Mouse (Mus musculus) left cerebral cortex, adult 8-10 months (tissue): ENCODE measurements at regions not wholly inside any gene's neighbourhood (a gene's known extent, or its start where the extent isn't known, plus 50 kb on each side); places are given as distances from the start of the nearest gene placed in this dataset.

Experiments used
- DNase-seq, 2 experiments: peaks; one replicate each; pipeline ENCODE4 v3.0.0; 2022; ENCODE audit warnings: low spot score in 2 of 2

DNA sequence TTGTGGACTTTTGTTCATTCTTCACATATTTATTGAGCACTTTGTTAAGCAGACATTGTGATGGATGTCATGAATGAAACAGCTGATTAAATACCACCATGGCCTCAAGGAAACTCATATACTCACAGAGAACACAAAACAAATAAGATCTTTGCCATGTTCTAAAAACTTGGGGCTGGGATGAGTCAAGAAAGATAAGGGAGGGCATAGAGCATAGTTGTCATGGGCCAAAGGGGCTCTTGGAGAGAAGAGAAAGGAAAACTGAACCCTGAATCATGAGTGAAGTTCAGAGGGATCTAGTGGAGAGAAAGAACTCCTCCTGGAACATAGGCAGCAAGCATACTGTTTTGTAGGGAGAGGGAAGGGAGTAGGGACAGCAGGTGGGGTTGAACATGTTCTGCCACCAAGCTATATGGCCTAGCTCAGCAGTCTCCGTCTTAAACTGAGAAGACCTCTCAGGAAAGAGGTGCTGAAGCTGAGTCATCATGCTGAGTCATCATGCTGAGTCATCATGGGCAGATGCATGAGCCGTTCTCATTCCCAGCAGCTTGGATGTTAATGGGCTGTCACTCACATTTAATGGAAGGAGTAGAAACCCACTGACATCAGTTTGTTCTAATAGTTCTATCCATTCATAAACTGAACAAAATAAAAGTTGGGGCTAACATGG, 69.6 kb downstream of the Cetn3 start:
- no peak for DNase-seq

DNA sequence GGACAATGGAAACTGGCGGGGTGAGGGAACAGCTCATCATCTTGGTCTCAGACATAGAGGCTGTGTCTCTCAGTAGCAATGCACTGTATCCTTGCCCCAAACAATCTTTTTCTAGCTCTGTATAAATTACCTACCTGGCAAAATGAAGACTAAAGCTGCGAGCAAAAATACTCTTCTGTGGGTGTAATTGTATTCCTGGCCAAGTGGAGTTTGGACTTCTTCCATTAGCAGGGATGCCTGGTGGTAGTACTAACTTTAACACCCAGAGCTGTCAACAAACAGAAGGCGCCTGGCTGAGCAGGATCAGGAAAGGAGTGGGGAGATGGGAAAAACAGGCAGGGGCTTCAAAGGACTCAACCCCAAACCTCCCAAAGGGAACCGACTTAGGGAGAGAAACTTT, 73.2 kb downstream of the Cetn3 start:
- DNase-seq = peak in 1 of 2 experiments; percentile 77

DNA sequence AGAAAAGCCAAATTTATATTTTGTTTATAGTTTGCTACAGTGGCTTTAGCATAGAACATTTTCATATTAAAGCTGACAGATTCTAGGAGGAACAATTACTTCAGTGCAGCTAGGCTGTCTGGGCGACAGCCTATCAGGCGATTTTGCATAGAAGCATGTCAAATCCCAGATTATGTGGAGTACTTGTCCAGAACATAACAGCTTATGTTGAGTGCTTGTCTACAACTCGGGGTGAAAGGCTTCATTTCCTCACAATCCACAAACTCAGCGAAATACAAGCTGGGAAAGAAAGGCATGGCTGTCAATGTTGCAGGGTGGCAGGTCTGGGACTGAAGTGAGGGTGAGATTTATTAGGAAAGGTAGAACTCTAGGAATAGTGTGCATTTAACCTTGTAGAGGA, 77.8 kb downstream of the Cetn3 start:
- no peak for DNase-seq

DNA sequence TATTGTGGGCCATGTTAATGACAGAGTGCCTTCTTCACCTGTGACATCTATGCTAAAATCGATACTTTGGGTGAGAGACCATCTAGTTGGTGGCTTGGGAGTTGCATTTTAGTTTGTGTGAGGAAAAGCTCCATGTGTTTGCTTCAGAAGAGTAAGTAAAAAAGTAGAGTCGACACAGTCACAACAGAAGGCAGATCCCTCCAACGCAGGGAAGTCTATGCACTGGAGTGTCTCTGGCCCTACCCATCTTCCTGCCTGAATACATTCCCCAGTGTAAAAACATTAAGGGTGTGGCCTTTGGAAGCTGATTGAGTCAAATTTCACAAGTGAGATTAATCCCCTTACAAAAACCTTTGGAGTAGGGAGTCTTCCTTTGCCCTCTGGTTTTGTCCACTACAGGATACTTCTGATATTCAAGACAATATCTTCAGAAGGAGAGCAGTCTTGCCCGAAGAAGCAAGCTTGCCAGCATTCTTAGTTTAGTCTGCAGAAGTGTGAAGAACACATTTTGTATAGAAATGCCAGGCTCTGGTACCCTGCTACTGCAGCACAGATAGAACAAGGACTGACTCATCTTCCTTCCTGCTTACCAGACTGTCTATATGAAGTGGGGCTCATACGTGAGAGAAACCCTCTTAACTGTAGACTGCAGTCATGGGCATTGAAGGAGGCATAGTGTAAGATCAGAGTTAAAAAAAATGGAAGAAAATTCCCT, 79.2 kb downstream of the Cetn3 start:
- DNase-seq = peak in 1 of 2 experiments; percentile 54

DNA sequence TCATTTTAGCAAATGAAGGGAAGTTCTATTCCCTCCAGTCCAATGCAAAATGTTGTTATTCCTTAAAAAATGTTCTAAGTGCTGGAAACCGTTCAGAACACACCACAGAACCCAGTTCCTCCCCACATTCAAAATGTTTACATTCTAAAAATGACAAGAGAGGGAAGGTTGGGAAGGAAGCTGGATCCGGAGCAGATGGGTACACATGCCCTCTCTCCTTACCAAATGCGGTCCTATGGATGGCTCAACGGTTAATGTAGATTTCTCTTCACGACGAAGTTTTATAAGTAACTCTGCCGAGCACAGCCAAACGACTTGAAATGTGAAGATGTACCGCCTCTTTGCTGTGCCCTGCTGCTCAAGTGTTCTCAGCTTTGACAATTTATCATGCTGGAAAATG, 88.3 kb downstream of the Cetn3 start:
- DNase-seq = no peak

DNA sequence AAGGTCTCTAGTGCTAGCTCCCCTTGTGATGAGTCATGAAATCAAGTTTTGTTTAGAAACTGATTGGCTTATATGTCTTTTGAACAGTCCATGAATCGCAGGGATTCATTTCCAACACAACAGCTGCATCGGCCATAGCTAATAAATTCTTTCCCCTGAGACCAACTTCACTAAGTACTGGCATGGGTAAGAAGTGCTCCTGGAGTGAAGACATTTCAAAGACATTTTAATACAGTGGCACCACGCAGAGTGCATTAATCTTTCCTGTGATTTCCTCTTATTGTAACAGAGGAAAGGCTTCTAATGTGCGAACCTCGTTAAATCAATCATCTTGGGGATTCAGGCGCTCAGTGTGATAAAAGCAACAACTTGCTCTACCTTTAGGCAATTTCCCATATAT, 103.0 kb downstream of the Cetn3 start:
- no peak for DNase-seq

DNA sequence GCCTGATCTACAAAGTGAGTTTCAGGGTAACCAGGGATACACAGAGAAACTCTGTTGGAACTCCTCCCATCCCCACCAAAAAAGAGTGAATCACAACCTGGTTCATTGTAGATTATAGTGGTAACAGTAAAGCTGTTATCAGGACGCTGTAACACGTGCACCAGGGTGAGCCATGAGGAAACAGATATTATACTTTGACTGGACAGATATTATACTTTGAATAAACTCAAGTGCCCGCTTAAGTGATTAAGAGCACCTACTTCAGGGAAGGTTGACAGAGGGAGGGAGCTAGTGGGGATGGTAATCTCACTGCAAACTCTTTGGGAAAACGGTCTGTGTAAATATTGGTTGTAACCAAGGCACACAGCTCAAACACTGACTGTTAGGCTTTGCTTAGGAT, 147.4 kb downstream of the Cetn3 start:
- DNase-seq = no peak

DNA sequence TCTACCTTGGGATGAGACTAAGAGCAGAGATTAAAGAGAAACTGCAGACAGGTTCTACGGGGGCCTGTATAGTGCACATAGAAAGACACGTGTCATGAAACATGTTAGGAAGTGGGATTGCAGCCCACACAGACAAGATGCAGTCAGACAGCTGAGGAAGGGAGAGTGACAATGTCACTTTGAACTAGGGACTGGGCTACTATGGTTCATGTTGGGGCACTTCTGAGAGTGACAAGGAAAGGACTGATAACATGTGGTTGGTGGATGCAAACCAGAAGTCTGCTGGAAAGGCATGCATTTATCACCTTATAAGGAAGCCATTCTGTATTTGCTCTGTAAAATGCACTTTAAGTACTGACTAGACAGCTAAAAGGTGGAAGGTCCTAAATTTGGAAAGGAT, 148.3 kb downstream of the Cetn3 start:
- DNase-seq = no peak

DNA sequence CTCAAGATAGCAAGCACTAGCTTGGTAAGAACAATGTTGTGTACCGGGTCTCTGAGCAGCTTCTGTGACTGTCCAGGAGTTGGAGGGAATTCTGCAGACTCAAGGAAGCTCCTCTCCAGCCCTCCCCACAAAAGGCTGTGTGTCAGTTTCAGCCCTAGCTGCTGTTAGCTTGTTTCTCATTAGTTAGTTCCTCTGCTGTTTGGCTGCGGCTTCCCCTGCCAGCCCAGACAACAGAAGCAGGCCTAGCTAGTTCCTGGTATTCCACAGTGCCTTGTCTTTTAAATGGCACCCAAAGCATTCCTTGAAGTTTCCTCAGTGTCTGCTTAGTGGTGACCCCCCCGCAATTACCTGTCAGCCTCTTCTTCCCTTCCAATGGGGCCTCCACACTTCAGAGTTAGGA, 154.2 kb downstream of the Cetn3 start:
- DNase-seq = no peak

DNA sequence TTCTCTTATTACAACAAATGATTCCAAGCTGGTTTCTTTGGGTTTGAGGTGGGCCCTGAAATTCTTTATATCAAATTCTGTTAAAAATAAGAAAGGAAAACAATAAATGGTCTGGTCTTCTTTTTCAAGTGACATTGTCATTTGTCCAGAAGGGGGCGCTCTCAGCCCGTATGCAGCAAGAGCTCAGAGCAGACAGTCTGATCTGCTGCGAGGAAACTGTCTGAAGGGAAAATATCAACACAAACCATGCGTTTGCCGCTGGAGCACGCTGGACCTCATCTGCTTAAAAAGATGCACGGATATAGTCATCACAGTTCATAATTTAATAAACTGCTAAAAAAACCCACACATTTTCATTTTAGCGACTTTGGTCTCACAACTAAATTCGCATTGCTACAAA, 161.2 kb downstream of the Cetn3 start:
- DNase-seq = peak; percentile 60 to 76

DNA sequence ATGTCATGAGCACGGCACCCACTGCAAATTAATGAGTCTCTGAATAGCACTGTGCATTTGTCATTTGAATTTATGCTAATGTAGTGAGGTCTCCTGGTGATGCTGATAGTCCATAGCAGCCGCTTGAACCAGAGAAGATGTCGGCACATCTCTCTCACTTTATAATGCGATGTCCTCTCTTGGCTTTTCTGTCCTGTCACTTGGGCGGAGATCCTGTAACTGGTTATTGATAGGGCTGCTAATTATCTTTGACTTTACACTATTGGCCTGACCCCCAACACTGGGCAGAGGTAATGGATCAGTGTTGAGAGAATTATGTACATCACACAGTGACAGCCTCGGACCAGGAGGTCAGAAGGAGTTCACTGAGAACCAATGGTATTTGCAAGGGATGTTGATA, 161.6 kb downstream of the Cetn3 start:
- DNase-seq = no peak

DNA sequence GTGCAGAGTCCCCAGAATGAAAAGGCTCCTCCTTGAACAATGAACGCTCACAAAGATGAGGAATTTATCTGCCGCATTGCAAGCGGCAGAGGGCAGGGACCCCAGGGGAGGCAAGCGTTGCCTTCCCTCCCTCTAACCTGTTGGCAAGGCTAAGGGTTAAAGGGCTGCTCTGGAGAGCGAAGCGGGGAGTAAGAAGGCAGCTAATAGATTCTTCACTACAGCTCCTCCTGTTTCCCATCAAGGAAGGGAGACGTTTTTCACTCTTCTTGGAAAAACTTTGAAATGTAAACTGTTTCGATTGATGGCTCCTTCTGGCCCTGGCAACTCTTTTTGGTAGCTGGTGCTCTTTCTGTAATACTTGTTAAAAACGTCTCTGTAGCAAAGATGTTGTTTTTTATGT, 162.9 kb downstream of the Cetn3 start:
- DNase-seq = no peak

DNA sequence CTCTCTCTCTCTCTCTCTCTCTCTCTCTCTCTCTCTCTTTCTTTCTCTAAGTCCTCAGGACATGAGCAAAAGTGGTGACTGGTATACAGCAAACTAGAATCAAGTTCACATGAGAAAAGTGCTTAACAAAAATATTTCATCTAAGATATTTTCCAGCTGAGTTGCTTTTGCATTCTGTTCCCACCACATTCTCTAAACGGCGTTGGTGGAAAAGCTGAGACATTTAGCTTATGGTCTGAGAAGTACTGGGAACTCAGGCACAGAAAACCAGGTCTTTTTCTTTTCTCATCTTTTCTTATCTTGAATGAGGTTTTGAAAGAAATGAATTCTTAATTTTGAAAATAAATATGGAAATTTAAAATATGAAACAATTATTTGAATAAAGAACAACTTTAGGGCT, 182.6 kb downstream of the Cetn3 start:
- DNase-seq = no peak

DNA sequence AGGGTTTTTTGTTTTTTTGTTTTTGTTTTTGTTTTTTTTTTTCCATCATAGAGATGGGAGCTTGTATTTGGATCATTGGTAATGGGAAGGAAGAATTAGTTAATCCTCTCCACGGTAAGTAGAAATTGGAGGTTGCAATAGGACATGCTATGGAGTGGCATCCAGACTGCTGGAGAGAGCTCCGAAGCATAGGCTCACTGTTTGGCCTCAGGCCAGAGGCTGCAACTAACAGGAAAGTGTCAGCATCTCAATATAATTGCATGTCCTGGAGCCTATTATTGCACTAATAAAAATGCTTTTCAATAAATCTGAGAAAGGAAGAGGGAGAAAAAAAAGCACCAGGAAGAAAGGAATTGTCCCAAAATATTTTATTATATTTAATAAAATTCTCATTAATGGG, 193.0 kb downstream of the Cetn3 start:
- no peak for DNase-seq

DNA sequence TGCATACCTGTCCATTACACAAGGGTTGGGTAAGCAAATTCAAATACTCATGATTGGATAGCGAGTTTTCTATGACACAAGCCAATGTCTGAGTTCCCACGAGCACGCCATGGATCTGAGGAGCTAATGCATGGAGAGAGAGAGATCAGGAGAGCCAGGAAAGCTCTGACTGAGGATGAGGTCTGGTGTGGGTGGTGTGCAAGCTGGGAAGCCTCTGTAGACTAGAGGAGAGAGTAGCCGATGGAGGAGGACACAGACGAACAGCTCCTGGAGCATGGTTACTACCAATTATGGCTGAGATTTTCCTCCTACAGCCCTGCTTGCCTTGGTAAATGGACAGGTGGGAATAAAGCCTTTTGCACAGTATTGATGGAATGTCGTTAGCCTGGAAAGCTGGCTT, 195.1 kb downstream of the Cetn3 start:
- no peak for DNase-seq

DNA sequence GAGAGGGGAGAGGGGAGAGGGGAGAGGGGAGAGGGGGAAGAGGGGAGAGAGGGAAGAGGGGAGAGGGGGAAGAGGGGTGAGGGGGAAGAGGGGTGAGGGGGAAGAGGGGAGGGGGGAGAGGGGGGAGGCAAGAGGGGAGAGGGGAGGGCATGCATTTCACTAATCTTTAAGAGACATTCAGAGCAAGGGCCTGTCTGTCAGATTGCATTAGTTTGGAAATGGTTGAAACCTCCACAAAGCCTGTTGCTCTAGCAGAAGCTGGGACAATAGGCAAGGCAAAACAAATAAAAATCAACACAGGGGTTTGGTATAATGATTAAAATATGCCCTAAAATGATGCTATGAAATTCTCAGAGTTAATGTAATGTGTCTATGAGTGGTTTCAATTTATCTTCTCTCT, 196.4 kb downstream of the Cetn3 start:
- no peak for DNase-seq

DNA sequence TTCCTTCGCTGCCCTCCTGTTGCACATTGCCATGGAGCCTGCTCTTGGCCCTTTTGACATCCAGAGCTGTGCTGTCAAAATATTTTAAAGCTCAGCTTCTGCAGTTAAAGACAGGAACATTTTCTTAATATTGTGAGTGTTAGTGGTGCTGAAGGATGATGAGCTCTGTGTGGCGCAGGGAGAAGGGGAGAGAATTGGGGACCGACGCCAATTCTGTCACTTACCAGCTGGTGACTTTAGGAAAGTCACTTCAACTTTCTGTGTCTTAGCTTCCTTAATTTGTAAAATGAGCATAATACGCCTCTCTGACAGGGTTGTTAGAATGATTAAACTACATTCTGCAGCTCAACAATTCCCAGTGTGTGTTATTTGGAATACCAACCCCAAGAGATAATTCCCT, 197.2 kb downstream of the Cetn3 start:
- no peak for DNase-seq

DNA sequence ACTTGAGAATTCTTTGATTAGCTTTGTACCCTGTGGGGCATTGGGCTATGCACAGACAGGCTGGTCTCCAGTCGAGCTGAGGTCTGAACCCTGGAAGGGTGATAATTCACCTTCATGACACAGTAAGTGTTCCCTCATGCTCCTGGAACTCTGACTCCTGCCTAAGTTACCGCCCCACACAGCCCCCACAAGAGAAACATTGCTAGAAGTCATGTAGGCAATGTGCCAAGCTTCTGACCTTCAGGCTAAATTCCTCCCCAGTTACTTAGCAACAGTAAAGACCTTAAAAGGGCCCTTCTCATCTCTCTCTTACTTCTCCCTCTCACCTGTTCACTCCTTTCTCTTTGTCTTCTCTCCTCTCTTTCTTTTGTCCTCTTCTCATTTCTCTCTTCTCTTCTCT, 199.6 kb downstream of the Cetn3 start:
- DNase-seq = no peak

DNA sequence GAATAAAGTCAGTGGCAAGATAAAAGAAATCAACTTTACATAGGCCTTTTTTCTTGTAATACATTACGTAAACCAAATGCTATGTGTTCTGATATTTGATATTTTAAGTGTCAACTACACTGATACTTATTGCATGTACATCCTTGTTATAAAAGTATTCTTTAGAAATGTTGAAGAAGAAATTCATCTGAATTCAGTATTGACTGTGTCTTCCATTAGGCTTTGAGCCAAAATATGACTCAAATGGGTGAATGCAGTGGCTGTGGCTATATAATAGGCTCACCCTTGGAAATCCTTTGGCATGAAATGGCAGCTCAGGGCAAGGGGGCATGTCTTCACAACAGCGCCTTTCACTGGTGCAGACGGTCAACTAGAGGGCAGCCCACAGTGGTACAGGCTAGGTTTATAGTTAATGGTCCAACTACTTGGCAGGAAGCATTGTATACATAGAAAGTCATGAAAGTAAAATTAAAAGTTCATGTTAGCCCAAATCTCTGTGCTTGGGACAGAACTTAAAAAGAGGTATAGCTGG, 217.9 kb downstream of the Cetn3 start:
- DNase-seq = no peak

DNA sequence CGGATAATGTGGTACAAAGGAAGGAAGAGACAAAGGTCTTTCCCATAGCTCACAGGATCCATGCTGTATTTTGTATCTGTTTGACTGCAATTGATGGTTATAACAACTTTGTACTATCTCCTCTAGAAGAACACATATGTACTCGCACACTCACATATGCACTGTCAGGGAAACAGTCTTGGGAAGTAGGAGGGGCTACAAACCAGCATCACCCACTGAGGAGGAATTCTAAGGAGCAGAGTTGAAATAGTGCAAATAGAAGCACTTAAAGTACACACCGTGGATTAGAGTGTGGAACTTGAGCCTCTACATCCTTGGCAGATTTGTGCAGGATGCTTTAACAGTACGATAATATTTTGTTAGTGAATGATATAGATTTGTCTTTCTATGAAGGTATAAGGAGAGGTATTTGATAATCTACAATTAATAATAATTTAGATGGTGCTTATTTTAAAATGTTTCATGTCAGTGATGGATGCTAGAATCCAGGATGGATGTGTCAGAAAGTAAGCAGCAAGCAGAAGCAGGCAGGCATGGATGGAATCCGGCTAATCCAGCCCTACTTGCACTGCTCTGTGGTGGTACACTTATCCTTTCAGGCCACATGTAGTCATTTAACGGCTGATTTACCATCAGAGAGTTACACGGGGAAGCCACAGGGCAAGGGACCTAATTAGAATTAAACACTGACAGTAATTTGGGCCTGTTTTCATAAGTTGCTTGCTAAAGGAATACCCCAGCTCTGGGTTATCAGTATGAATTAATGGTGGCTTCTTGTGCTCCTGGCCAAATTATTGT, 223.3 kb downstream of the Cetn3 start:
- no peak for DNase-seq

DNA sequence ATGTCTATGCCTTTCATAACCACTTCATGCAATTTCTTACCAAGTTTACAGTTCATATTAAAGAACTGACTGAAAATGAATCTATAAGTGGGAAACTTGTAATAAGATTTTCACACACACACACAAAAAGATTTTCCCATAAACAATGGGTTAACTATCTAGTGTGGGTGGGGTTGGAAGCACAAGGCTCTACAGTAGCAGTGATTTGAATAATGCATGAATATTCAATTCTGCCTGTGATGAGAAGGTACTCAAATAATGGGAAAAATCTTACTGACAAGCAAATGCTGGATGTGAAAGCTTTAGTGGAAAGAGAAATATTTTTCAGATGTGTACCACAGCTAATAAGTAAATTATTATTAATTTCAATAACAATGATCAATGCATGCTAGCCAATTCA, 224.3 kb downstream of the Cetn3 start:
- DNase-seq = no peak

DNA sequence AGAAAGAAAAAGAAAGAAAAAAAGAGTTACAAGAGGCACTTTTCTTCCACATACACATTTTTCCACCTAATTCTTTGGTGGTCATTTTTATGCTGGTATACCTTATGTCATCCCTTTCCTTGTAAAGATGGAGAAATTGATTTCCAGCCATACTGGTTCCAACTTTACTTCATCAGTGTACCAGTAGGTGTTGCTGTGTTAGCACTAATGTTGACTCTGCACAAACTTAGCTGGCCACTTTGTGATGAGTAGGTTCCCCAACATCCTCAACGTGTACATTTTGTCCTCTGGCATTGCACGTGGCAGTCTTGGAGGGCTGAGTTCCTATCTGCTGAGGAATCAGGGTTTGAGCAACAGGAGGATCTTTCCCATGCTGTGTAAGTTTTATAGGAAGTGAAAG, 256.7 kb downstream of the Cetn3 start:
- DNase-seq = no peak
